Comparison of ENCODE assay signal across 19 mouse cellular contexts in genomic region chr2:5499620-5500019, GRCm38 (mm10).
DNase-seq lines count a peak whose midpoint lies in the region; ATAC-seq and TF ChIP-seq lines count a peak whose summit lies in the region.
"Had no signal": no experiment of that assay in that cellular context is flagged by ENCODE, and none has a peak within 500 bp of the region (broad histone marks: within the 10 kb centered on the region; RNA-seq: fewer than 3 reads in every experiment).

No protein-coding gene starts in this region.

- WGBS in heart, embryonic 11.5 days (ENCODE audit: insufficient replicate concordance): 71% methylated on average over 4 of the region's 4 CpGs

- no peaks in the 10 kb centered on the region for H3K9me3 ChIP-seq in heart, embryonic 11.5 days (replicated peaks; ENCODE audit: control insufficient read depth, low read length)
- H3K9me3 ChIP-seq: embryonic facial prominence, embryonic 13.5 days; G1E; hindbrain, embryonic 10.5 days; liver, embryonic 12.5 days; lung, embryonic 15.5 days; midbrain, embryonic 15.5 days had no signal

- TF ChIP-seq CTCF in gastrocnemius, adult 2 months (IDR thresholded peaks at IDR 0.05): no peak

- H3K27me3 ChIP-seq in heart, embryonic 11.5 days (ENCODE audit: control insufficient read depth, insufficient read depth, low read length): no peaks in the 10 kb centered on the region
- H3K27me3 ChIP-seq: embryonic facial prominence, embryonic 13.5 days; liver, embryonic 12.5 days; lung, embryonic 15.5 days; megakaryocyte, embryonic 14.5 days; midbrain, embryonic 15.5 days had no signal

- ATAC-seq in heart, embryonic 11.5 days (replicated peaks; ENCODE audit: insufficient number of reproducible peaks, low FRiP score, low TSS enrichment): no peak
- no peak for ATAC-seq in megakaryocyte, adult 5-6 weeks (ENCODE audit: poor library complexity, severe bottlenecking)
- ATAC-seq: liver, embryonic 12.5 days; midbrain, embryonic 15.5 days had no signal

- intact Hi-C loops in gastrocnemius, adult 2 months (cut with DNase I): no loop called here
- intact Hi-C loops in heart, postnatal 36 days (cut with DNase I): loop anchor here (5.0 kb wide), 1 partner anchor 42 kb away; no protein-coding TSS in a partner anchor

- no peak overlapping the region for H3K4me2 ChIP-seq in heart, embryonic 11.5 days
- H3K4me2 ChIP-seq: embryonic facial prominence, embryonic 13.5 days; liver, embryonic 12.5 days; lung, embryonic 15.5 days; midbrain, embryonic 15.5 days had no signal

- H3K27ac ChIP-seq in heart, embryonic 11.5 days (ENCODE audit: low read depth, low read length): no peak overlapping the region
- H3K27ac ChIP-seq in gastrocnemius, adult 2 months: no peak overlapping the region
- H3K27ac ChIP-seq: embryonic facial prominence, embryonic 13.5 days; hindbrain, embryonic 10.5 days; liver, embryonic 12.5 days; lung, embryonic 15.5 days; midbrain, embryonic 15.5 days; stomach, postnatal 0 days had no signal

- H3K4me1 ChIP-seq in heart, embryonic 11.5 days (ENCODE audit: control insufficient read depth, insufficient read depth, low read length): no peaks in the 10 kb centered on the region
- H3K4me1 ChIP-seq: embryonic facial prominence, embryonic 13.5 days; hindbrain, embryonic 10.5 days; liver, embryonic 12.5 days; lung, embryonic 15.5 days; megakaryocyte, embryonic 14.5 days; midbrain, embryonic 15.5 days had no signal

- no peak overlapping the region for H3K4me3 ChIP-seq in heart, embryonic 11.5 days (ENCODE audit: low read depth, low read length)
- no peak overlapping the region for H3K4me3 ChIP-seq in gastrocnemius, adult 2 months
- H3K4me3 ChIP-seq: embryonic facial prominence, embryonic 13.5 days; hindbrain, embryonic 10.5 days; liver, embryonic 12.5 days; lung, embryonic 15.5 days; megakaryocyte, embryonic 14.5 days; midbrain, embryonic 15.5 days had no signal

- no peaks in the 10 kb centered on the region for H3K36me3 ChIP-seq in heart, embryonic 11.5 days (ENCODE audit: control insufficient read depth, insufficient read depth, low read length)
- H3K36me3 ChIP-seq: embryonic facial prominence, embryonic 13.5 days; G1E; hindbrain, embryonic 10.5 days; liver, embryonic 12.5 days; lung, embryonic 15.5 days; midbrain, embryonic 15.5 days had no signal

- H3K9ac ChIP-seq in heart, embryonic 11.5 days (ENCODE audit: low read depth, low read length): no peak overlapping the region
- H3K9ac ChIP-seq: embryonic facial prominence, embryonic 13.5 days; liver, embryonic 12.5 days; lung, embryonic 15.5 days; midbrain, embryonic 15.5 days had no signal

- DNase-seq in heart, adult 8-10 months (ENCODE audit: low spot score): peak; percentile 24
- DNase-seq in adipocyte (ENCODE audit: low spot score): peak; percentile 71
- peak; percentile 56 for DNase-seq in gastrocnemius, adult 2 months
- peak; percentile 26 to 30 for DNase-seq in heart, postnatal 36 days
- DNase-seq in layer of hippocampus, postnatal 36 days: no peak
- DNase-seq: adrenal gland, adult 2 months; cerebellum, adult 9-10 months; kidney, adult 8-10 months; kidney, postnatal 36 days had no signal

Comparison
In these comparisons a context has a peak if more than half of its experiments do, and no peak if none do; other contexts are left out.
1. DNase-seq: peak in heart, adult 8-10 months (single experiment), adipocyte (single experiment), gastrocnemius, adult 2 months (single experiment) and heart, postnatal 36 days (2 of 2); none in layer of hippocampus, postnatal 36 days (0 of 2).